Mouse (Mus musculus) heart, embryonic 10.5 days (tissue): Measurements from ENCODE around the gene Mien1. TPM values are rescaled to one million over a fixed set of nuclear protein-coding genes. Genes with fewer than 3 reads are reported as not detected.

Experiments
- DNase-seq: peaks from one replicate; pipeline ENCODE4 v3.0.0-alpha.2; 2017; ENCODE audit warnings: low spot score
- H3K27ac ChIP-seq: fragments of 300-500 bp; sonication (generic); 2 replicates; pipeline ENCODE4 v1.5.1; 2016; ENCODE audit warnings: mild to moderate bottlenecking
- H3K27me3 ChIP-seq: fragments of 300-500 bp; sonication (generic); 2 replicates; pipeline ENCODE4 v1.6.1; 2016; ENCODE audit warnings: mild to moderate bottlenecking; ENCODE audit not compliant: poor library complexity, insufficient read depth, severe bottlenecking
- H3K36me3 ChIP-seq: fragments of 300-500 bp; sonication (generic); 2 replicates; pipeline ENCODE4 v1.6.1; 2016; ENCODE audit warnings: mild to moderate bottlenecking, moderate library complexity
- H3K4me1 ChIP-seq: fragments of 300-500 bp; sonication (generic); 2 replicates; pipeline ENCODE4 v1.6.1; 2016; ENCODE audit warnings: mild to moderate bottlenecking
- H3K4me3 ChIP-seq: fragments of 300-500 bp; sonication (generic); 2 replicates; pipeline ENCODE4 v1.5.1; 2016; ENCODE audit warnings: mild to moderate bottlenecking, moderate library complexity
- H3K9me3 ChIP-seq: fragments of 300-500 bp; sonication (generic); 2 replicates; pipeline ENCODE4 v1.6.1; 2016; ENCODE audit warnings: mild to moderate bottlenecking, moderate library complexity
- WGBS: fragments of 180-500 bp; shearing (Covaris S2); methylation state at CpG from one replicate; pipeline ENCODE4 v1.1.7; 2016; 5-methylcytosine and 5-hydroxymethylcytosine counted together
- polyA plus RNA-seq: library from polyadenylated mRNA; unstranded; fragments of >200 nt; fragmentation: Nextera tagmentation; extraction: Ambion mirVana; gene quantifications from 2 replicates; pipeline ENCODE4 v1.2.1, GENCODE M21; 2016

The Mien1 gene
- polyA plus RNA-seq, 1 experiment from 2014 or later = 98.9 TPM

- 0 out of 2 replicates have a peak, but pooled peaks cover 7% of the 10 kb centered on the region for H3K36me3 ChIP-seq
- peaks cover 56% of the 10 kb centered on the region for H3K27me3 ChIP-seq
- H3K27ac ChIP-seq = peak overlapping the region; percentile 89
- under 1% methylated on average over 57 of the region's 64 CpGs for WGBS
- H3K4me3 ChIP-seq = peak overlapping the region; percentile 74
- H3K9me3 ChIP-seq = no peaks in the 10 kb centered on the region
- peaks cover 19% of the 10 kb centered on the region for H3K4me1 ChIP-seq
- DNase-seq = peak; percentile 94
Observed at GRCm38 (mm10) chr11:98457367-98458120, 18.8 kb upstream of the Mien1 start.

GRCm38 (mm10) chr11:98456945-98457344 is 18.2 kb upstream of the Mien1 start:
- Histone ChIP-seq H3K36me3 (0 out of 2 replicates have a peak, but pooled peaks cover 7% of the 10 kb centered on the region), H3K27ac (peak overlapping the region; percentile 89), H3K27me3 (peaks cover 50% of the 10 kb centered on the region), H3K9me3 (no peaks in the 10 kb centered on the region), H3K4me1 (peaks cover 19% of the 10 kb centered on the region), H3K4me3 (peak overlapping the region; percentile 74)
- no peak for DNase-seq
- WGBS = 24% methylated on average over 9 of the region's 9 CpGs

GRCm38 (mm10) chr11:98456545-98456944 is 17.8 kb upstream of the Mien1 start:
- DNase-seq = no peak
- Histone ChIP-seq H3K9me3 (no peaks in the 10 kb centered on the region), H3K4me1 (peaks cover 19% of the 10 kb centered on the region), H3K27me3 (peaks cover 46% of the 10 kb centered on the region), H3K4me3 (no peak overlapping the region), H3K36me3 (0 out of 2 replicates have a peak, but pooled peaks cover 7% of the 10 kb centered on the region), H3K27ac (no peak overlapping the region)
- 70% methylated on average over 5 of the region's 5 CpGs for WGBS

GRCm38 (mm10) chr11:98455484-98455883 is 16.7 kb upstream of the Mien1 start:
- Histone ChIP-seq H3K9me3 (no peaks in the 10 kb centered on the region), H3K27me3 (peaks cover 46% of the 10 kb centered on the region), H3K4me3 (no peak overlapping the region), H3K27ac (no peak overlapping the region), H3K36me3 (0 out of 2 replicates have a peak, but pooled peaks cover 7% of the 10 kb centered on the region), H3K4me1 (peaks cover 20% of the 10 kb centered on the region)
- no peak for DNase-seq
- WGBS = 76% methylated on average over 4 of the region's 4 CpGs

- no peaks in the 10 kb centered on the region for H3K9me3 ChIP-seq
- 0 out of 2 replicates have a peak, but pooled peaks cover 7% of the 10 kb centered on the region for H3K36me3 ChIP-seq
- peaks cover 33% of the 10 kb centered on the region for H3K4me1 ChIP-seq
- no peak for DNase-seq
- no peak overlapping the region for H3K4me3 ChIP-seq
- 72% methylated on average over 20 of the region's 20 CpGs for WGBS
- no peak overlapping the region for H3K27ac ChIP-seq
- peaks cover 65% of the 10 kb centered on the region for H3K27me3 ChIP-seq
Observed at GRCm38 (mm10) chr11:98449921-98450771, 11.4 kb upstream of the Mien1 start.

GRCm38 (mm10) chr11:98449419-98449818 is 10.6 kb upstream of the Mien1 start:
- peaks cover 36% of the 10 kb centered on the region for H3K4me1 ChIP-seq
- WGBS = 85% methylated on average over 3 of the region's 3 CpGs
- H3K36me3 ChIP-seq = 0 out of 2 replicates have a peak, but pooled peaks cover 7% of the 10 kb centered on the region
- no peak overlapping the region for H3K4me3 ChIP-seq
- no peak for DNase-seq
- peaks cover 65% of the 10 kb centered on the region for H3K27me3 ChIP-seq
- no peak overlapping the region for H3K27ac ChIP-seq
- H3K9me3 ChIP-seq = no peaks in the 10 kb centered on the region

DNA sequence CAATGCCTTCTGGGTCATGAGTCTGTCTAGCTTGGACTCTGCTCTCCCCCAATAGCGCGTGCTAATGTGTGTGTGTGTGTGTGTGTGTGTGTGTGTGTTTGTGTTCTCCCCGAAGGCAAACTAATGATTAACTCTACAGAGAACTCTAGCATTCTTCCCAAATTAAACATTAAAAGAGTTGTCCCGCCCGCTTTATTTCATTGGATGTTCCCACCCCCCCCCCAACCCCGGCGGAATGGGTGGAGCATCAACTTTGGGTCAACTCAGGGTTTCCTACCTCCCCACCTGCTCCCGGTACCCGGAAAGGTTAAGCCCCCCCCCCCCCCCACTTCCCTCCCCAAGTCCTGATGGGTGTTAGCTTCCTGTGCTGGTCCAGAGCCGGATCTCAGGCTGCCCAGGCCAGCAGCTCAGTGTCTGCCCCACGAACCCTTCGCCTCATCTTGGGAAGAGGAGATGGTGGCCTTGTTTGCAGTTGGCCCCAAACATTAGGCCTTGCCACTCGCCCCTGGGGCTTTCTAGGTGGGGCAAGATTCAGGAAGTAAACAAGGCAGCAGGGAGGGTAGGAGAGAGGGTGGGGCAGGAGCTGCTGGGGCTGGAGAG is 9.5 kb upstream of the Mien1 start:
- no peaks in the 10 kb centered on the region; the same call in 1 of the 2 replicates for H3K36me3 ChIP-seq
- no peak for DNase-seq
- H3K4me1 ChIP-seq = peaks cover 36% of the 10 kb centered on the region
- H3K27me3 ChIP-seq = peaks cover 57% of the 10 kb centered on the region
- 43% methylated on average over 13 of the region's 13 CpGs for whole genome bisulfite sequencing
- H3K4me3 ChIP-seq = no peak overlapping the region; the same call in 1 of the 2 replicates
- no peaks in the 10 kb centered on the region for H3K9me3 ChIP-seq
- H3K27ac ChIP-seq = 0 out of 2 replicates have a peak overlapping the region, but pooled peaks have one; percentile 60

DNA sequence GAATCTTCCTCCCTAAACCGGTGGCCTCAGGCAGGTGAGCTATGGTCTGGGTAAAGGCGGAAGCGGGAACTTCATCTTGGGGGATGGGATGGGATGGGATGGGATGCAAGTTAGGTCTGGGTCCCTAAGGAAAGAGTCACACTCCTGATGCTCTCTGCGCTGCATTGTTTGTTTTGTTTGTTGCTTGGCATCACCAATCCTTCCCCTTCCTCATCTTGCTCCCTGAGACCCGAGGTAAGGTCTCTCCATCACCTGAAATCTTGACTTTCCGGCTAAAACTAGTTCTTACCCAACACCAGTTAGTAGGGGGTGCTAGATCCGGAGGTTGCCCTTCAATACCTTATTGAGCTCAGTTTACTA is 8.7 kb upstream of the Mien1 start:
- DNase-seq = no peak
- Histone ChIP-seq H3K27ac (peak overlapping the region; percentile 60), H3K27me3 (peaks cover 57% of the 10 kb centered on the region), H3K4me3 (peak overlapping the region; percentile 50), H3K4me1 (peaks cover 36% of the 10 kb centered on the region), H3K36me3 (no peaks in the 10 kb centered on the region; the same call in 1 of the 2 replicates), H3K9me3 (no peaks in the 10 kb centered on the region)
- WGBS = 12% methylated on average over 7 of the region's 7 CpGs

DNA sequence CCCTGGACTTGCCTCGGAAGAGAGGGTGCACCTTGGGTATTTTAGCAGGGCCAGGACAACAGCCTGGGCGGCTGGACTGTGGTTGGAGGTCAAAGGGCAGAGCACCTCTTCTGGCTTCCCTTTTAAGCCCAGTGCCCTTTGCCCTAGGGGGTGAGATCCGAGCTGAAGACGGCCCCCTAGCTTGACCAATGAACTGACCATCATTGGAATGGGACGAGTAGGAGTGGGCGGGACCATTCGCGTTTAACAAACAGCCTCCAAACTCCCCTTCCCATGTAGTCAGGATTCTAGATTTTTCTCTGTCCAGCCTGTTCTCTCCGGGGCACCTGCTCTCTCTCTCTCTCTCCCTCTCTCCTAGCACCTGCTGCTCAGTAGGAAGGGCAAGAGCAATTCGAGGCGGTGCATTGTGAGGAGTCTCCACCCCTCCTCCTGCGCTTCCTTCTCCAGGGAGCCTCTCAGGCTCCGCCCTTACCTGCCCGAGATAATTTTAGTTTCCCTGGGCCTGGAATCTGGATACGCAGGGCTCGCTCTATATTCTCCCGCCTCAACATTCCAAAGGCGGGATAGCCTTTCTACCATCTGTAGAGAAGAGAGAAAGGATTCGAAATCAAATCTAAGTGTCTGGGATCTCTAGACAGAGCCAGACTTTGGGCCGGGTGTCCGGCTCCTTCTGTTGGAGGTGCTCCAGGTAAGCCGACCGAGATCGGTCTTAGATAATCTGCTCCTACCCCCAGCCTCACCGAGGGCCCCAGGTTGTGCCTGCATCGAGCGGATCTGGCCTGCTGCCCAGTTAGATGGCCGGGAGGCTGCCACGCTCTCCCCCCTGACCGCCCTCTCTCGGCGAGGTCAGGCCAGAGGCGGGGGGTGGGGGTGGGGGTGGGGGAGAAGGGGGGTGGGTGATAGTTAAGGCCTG is 8.0 kb upstream of the Mien1 start:
- DNase-seq = no peak
- H3K9me3 ChIP-seq = no peaks in the 10 kb centered on the region
- no peaks in the 10 kb centered on the region; the same call in 1 of the 2 replicates for H3K36me3 ChIP-seq
- H3K4me1 ChIP-seq = peaks cover 36% of the 10 kb centered on the region
- H3K4me3 ChIP-seq = peak overlapping the region; percentile 50
- peaks cover 57% of the 10 kb centered on the region for H3K27me3 ChIP-seq
- H3K27ac ChIP-seq = peak overlapping the region; percentile 56
- WGBS = 2% methylated on average over 33 of the region's 33 CpGs

DNA sequence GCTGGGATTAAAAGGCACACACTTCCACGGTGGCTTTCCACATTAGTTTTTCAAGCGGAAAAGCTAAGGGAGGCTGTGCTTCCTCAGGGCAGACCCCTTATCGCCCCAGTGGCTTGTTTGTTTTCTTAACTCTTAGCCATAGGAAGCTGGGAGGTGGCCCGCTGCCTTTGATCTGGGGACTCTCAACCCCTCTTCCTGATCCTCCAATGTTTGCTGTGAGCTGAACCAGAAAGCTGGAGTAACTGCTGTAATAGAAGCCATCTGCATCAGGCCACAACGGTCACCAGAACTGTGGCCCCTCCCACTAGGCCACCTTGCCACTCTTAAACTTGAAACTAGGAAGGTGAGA is 7.4 kb upstream of the Mien1 start, which contains the start of gene Grb7:
Gene Grb7 (plus strand): TSS at position 182 of the 349 bp plus-strand sequence.
- H3K4me1 ChIP-seq = peaks cover 36% of the 10 kb centered on the region
- no peak for DNase-seq
- WGBS = 12% methylated on average over 5 of the region's 5 CpGs
- H3K4me3 ChIP-seq = peak within 1 kb of the TSS; percentile 50
- H3K27ac ChIP-seq = peak within 1 kb of the TSS; percentile 56
- peaks cover 54% of the 10 kb centered on the region for H3K27me3 ChIP-seq
- no peaks in the 10 kb centered on the region; the same call in 1 of the 2 replicates for H3K36me3 ChIP-seq
- H3K9me3 ChIP-seq = no peaks in the 10 kb centered on the region

DNA sequence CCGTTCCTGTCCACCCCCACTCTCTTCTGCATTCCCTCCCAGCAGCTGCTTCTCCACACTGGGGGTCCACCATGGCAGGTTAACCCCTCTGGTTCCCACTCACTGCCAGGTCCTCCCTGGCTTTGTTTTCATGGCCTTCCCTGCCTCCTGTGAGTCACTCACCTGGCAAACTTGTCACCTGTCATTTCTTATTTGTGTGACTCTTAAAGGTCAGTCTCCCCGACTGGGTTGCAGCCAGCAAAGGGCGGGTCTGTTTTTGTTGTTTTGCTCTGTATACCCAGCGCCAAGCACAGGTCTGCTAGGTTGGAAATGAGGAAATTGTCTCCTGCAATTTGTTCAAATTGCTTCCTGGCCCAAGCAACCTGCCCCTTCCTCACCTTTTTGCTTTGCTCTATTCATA is 6.9 kb upstream of the Mien1 start:
- H3K27me3 ChIP-seq = peaks cover 49% of the 10 kb centered on the region
- H3K4me3 ChIP-seq = no peak overlapping the region
- H3K4me1 ChIP-seq = peaks cover 36% of the 10 kb centered on the region
- H3K27ac ChIP-seq = 0 out of 2 replicates have a peak overlapping the region, but pooled peaks have one; percentile 2
- WGBS = 43% methylated on average over 4 of the region's 4 CpGs
- no peaks in the 10 kb centered on the region; the same call in 1 of the 2 replicates for H3K36me3 ChIP-seq
- DNase-seq = no peak
- H3K9me3 ChIP-seq = no peaks in the 10 kb centered on the region

GRCm38 (mm10) chr11:98445238-98445637 is 6.4 kb upstream of the Mien1 start:
- Histone ChIP-seq H3K27ac (no peak overlapping the region), H3K36me3 (no peaks in the 10 kb centered on the region; the same call in 1 of the 2 replicates), H3K4me3 (no peak overlapping the region), H3K9me3 (no peaks in the 10 kb centered on the region), H3K4me1 (peaks cover 32% of the 10 kb centered on the region), H3K27me3 (peaks cover 45% of the 10 kb centered on the region)
- 28% methylated on average over 1 of the region's 1 CpGs for WGBS
- DNase-seq = no peak
